Mouse (Mus musculus): ENCODE results near the gene Ccdc155. TPM values are rescaled to one million over a fixed set of nuclear protein-coding genes. Genes with fewer than 3 reads are reported as not detected.
"Not testable (repeated sequence)": the region's sequence is repeated elsewhere in the genome, so short reads cannot be mapped to it uniquely, and the experiment has no call there.

Gene Ccdc155
- total and polyA plus RNA-seq, 3 experiments = 0.14 to 0.30 TPM; not detected in 1

DNA sequence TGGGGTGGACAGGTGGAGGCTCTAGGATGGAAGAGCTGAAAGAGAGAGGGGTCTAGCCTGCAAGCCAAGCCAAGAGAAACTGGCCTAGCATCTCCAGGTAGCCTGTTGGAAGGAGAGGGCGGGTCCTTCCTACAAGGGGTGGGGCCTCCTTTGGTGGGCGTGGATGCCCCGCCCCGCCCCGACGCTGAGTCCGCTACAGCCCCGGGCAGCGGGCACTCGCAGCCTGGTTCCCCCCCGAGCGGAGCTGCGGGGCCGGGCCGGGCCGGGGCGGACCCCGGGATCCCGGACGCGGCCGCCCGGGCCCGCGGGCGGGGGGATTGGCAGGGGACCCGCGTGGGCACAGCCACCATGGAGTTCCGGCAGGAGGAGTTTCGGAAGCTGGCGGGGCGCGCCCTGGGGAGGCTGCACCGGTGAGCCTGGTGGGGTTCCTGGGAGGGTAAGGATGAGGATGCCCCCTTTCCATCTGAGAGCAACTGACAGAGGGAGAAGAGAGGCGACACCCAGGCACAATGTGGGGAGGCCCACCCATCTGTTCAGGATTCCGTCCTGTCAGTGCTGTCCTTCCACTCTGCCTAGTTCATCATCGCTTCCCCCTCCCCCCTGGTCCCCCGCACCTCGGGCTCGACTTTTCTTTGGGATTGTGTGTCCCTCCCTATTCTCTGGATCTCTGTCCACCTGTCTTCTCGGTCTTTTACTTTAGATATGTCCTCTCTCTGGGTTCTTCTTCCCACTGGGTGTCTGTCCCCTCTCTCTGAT is 40.8 kb downstream of the Ccdc155 start, which contains the start of gene Slc17a7:
Gene Slc17a7 (plus strand): TSS at position 215 of the 756 bp plus-strand sequence.
- DNase-seq = no peak

DNA sequence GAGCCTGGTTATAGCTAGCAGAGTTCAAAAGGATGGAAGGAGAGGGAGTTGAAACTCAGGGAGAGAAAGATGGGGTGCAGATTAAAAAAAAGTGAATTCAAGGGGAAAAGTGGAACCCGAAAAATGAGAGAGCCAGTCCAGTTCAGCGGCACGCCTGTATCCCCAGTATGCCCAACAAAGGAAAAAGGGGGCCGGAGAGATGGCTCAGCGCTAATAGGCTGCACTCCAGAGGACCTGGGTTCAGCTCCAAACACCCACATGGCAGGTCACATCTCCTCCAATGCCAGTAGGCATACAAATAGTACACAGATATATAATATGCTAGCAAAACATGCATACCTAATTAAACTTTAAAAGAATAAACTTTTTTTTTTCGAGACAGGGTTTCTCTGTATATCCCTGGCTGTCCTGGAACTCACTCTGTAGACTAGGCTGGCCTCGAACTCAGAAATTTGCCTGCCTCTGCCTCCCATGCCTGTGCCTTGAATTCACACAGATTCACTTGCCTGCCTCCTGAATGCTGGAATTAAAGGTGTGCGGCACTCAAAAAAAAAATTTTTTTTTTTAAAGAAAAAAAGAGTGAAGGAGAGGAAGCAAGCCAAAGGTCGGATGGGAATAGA is 41.6 kb downstream of the Ccdc155 start:
- no peak for DNase-seq

DNA sequence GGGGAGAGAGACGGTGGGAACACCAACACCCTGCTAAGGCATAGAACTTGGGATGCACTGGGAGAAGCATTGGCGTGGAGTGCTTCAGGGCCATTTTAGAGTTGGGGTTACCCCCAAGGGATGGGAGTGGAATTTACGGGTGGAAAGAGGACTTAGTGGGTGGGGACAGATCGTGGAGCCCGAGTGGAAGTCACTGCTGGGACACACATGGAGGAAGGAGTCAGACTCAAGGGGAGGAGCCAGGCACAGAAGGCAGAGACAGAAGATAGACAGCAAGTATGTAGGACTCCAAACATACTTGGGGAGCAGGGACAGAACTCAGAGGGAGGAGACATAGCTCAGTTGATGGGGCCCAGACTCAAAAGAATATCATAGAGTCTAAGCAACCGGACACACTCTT is 42.1 kb downstream of the Ccdc155 start:
- DNase-seq = no peak

- DNase-seq = peak; percentile 90
These were observed 42.8 kb downstream of the Ccdc155 start for GRCm38 (mm10) chr7:45161612-45162473.

GRCm38 (mm10) chr7:45160866-45161265 is 43.8 kb downstream of the Ccdc155 start:
- DNase-seq = no peak

DNA sequence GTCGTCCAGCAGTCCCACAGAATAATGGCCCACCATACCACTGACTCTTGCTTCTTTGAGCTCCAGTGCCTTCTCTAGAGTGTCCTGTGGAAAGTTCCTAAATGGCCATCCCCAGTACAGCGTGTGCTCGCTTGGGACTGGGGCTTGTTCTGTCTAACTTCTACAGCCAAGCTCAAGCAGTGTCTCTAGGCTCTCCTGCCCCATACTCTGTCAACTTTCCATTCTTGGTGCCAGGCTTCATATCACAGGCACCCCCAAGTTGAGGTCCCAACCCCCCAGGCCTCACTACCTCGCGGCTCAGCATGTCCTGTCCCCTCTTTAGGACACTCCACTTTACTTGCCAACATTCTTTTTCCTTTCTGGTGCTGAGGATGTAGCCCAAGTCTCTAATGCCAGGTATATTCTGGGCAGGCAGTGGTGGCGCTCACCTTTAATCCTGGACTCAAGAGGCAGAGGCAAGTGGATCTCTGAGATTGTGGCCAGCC is 44.3 kb downstream of the Ccdc155 start:
- no peak for DNase-seq

DNA sequence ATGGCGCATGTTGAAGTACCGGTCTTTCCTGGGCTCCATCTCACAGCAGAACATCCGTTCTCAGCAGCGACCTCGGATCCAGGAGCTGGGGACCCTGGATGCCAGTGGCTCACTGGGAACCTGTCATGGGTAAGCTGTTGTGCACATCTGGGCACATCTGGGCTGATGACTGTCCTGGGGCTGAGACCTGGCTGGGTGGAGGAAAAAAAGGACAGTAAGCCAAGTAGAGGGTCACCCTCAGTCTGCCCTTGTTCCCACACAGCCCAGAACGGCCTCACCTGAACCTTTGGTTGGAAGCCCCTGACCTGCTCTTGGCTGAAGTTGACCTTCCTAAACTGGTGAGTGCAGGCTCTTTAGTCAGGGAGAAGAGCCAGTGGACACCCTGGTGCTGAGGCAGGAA is 45.7 kb downstream of the Ccdc155 start:
- DNase-seq = no peak

DNA sequence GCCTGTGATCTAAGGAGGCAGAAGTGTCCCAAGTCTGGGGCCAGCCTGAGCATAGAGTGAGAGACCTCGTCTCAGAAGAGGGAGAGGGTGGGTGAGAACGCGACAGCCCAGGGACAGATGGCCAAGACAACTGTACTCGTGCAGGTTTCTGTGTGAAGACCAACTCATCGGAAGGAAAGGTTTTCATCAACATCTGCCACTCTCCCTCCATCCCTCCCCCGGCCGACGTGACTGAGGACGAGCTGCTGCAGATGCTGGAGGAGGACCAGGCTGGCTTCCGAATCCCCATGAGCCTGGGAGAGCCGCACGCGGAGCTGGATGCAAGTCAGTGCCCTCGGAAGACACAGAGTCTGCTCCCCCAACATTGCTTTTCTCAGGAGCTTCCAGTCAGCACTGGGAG is 47.2 kb downstream of the Ccdc155 start:
- DNase-seq = no peak

GRCm38 (mm10) chr7:45156206-45156605 is 48.5 kb downstream of the Ccdc155 start:
- DNase-seq = no peak

DNA sequence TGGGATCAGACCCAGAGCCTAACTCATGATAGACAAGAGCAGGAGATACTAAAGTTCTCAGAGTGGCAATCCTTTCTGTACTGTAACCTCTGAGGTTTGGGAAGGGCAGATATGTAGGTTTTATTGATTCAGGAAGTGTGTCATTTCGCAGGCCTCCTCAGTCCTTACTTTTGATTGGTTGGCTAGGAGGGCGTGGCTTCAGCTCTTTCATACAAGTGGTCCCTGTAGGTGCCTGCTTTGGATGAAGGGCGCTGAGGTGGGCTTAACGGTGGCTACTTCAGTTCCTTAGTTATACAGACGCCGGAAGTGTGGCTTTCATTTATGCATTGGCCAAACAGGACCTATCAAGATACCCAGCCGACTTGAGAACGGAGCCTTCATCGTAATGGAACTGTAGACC is 49.1 kb downstream of the Ccdc155 start:
- no peak for DNase-seq

DNA sequence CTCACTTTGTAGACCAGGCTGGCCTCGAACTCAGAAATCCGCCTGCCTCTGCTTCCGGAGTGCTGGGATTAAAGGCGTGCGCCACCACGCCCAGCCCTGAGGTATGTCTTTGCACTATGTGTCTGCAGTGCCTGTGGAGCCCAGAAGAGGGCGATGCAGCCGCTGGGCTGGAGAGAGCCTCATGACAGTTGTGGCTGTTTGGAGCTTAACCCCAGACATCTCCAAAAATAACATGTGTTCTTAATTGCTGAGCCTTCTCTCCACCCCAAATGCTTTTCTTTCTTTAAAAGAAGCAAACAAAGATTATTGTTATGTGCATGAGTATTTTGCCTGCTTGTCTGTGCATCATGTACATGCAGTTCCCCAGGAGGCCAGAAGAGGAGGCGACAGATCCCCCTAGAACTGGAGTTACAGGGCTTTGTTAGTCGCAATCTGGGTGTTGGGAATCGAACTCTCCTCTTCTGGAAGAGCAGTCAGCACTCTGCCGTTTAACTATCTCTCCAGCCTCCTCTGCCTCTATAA is 49.6 kb downstream of the Ccdc155 start:
- DNase-seq = peak; percentile 48

DNA sequence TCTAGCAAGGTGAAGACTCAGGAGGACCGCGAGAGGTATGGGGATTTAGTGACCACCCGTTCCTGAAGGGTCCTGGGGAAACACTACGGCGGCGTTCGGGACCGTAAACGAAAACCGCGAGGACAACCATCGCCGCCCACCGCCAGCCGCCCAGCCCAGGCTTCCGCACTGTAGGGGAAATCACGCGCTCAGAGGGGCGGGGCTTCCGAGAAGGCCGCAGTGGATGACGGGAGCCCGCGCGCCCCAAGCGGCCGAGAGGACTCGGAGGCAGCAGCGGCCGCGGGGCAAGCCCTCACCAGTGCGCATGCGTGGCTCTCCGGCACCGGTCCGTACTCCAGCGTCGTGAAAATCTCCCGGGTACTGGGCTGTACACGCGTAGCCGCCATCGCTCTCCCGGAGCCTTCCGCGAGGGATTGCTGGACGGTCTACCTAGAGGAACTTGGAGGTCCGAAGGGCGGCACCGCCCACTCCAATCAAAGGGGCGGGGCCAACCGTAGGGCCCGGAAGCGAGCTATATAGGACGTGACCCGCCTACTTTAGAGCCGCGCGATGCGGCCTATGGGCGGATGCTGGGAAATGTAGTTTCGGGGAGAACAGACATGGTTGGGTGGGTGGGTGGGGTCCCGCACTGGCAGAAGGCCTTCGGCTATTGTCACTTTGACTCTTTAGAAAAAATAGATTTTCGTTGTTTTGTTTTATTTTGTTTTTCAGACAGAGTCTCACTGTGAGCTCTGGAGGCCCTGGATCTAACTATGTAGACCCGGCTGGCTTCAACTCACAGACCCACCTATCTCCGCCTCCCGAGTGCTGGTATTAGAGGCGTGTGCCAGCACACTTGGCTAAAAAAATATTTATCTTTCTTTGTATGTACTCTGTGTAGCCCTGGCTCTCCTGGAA is 50.3 kb downstream of the Ccdc155 start, which contains the start of the genes Pih1d1 and Aldh16a1:
Gene Pih1d1 (plus strand): TSS at position 208 of the 897 bp plus-strand sequence.
Gene Aldh16a1 (minus strand): TSS at position 489 of the 897 bp plus-strand sequence.
- DNase-seq = peak; percentile 97

GRCm38 (mm10) chr7:45153586-45153985 is 51.1 kb downstream of the Ccdc155 start:
- DNase-seq = no peak

DNA sequence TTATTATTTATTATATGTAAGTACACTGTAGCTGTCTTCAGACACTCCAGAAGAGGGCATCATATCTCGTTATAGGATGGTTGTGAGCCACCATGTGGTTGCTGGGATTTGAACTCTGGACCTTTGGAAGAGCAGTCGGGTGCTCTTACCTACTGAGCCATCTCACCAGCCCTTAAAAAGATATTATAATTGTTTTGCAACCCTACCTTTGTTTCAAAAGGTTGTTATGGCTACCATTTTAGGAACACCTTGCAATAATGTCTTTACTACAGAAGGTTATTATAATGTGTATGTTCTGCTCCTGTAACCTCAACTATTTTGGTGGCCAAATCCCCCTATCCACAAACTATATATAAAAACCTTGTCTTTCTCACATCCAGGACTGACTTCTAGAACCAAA is 51.6 kb downstream of the Ccdc155 start:
- not testable (repeated sequence) for DNase-seq

GRCm38 (mm10) chr7:45151303-45151702 is 53.4 kb downstream of the Ccdc155 start:
- no peak for DNase-seq

DNA sequence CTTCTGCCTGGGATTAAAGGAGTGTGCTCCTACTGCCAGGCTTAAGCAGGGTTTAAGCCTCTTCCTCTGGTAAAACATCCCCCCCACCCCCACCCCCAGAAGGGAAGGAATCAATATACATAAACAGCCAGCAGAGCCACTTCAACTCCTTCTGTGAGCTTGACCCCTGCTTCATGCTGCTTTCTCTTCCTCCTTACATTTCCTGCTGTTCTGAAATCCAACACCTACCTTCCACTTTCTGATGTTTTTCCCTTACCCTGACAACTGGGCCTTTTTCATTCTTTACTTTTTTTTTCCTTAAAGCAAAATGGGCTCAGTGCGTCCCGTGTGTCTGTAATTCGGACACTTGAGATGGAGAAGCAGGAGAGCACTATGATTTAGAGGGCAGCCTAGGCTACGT is 54.4 kb downstream of the Ccdc155 start:
- no peak for DNase-seq

- DNase-seq = no peak
These were observed 55.1 kb downstream of the Ccdc155 start for GRCm38 (mm10) chr7:45149545-45149944.

- no peak for DNase-seq
These were observed 56.1 kb downstream of the Ccdc155 start for GRCm38 (mm10) chr7:45148534-45149098.

GRCm38 (mm10) chr7:45147899-45148298 is 56.8 kb downstream of the Ccdc155 start:
- no peak for DNase-seq

DNA sequence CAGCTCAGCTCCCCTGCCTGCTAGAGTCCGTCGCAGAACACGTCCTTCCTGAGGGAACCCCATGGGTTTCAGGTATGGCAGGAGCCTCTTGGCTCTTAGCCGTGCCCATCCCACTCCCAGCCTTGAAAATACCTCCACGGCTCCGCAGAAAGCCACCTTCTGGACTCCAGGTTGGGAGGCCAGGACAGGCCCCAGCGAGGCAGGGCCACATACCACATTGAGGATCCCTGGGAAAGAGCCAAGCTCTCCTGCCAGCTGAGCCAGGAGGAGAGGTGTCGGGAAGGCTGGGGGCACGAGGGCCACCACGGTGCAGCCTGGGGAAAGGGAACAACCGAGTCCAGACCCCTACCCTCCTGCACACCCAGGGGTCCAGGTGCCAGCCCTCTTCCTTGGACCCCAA is 57.4 kb downstream of the Ccdc155 start:
- DNase-seq = no peak

DNA sequence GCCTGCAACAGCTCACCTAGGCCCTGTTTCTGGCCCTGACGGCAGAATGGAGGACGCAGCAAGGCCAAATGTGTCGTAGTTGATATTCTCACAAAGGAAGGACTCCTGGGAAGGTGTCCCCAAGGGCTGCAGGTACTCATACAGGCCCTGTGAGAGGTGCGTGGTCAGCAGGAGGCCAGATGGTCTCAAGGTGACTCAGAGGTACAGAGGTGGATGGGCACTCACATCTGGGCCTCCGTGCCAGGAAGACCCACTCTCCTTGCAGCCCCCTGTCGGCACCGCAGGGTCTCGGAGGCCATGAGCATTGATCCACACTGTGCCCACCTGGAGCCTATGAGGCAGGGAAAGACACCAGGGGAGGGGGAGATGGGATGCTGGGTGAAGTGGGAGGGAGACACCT is 59.2 kb downstream of the Ccdc155 start:
- DNase-seq = no peak
